Mouse (Mus musculus) macrophage (primary cell): ENCODE data around the gene Best2. TPM values are rescaled to one million over a fixed set of nuclear protein-coding genes. Genes with fewer than 3 reads are reported as not detected.

Experiments used
- H3K27ac ChIP-seq: fragments of 350-480 bp; formaldehyde crosslinking; 2 replicates; pipeline ENCODE4 v1.9.0; 2021
- H3K36me3 ChIP-seq: fragments of 350-480 bp; formaldehyde crosslinking; 2 replicates; pipeline ENCODE4 v1.9.0; 2021; ENCODE audit errors: inconsistent target
- H3K4me3 ChIP-seq: fragments of 350-480 bp; formaldehyde crosslinking; 2 replicates; pipeline ENCODE4 v1.9.0; 2021; ENCODE audit errors: inconsistent target
- H3K79me2 ChIP-seq: fragments of 350-480 bp; formaldehyde crosslinking; 2 replicates; pipeline ENCODE4 v1.9.0; 2021; ENCODE audit errors: inconsistent target
- WGBS: methylation state at CpG from one replicate; pipeline ENCODE4 v1.1.7; 2026; ENCODE audit warnings: inconsistent platforms; ENCODE audit not compliant: missing documents; 5-methylcytosine and 5-hydroxymethylcytosine counted together
- polyA plus RNA-seq: library from polyadenylated mRNA; stranded (reverse); fragments of 250-400 nt; gene quantifications from 3 replicates; pipeline ENCODE4 v1.2.4, GENCODE M21; 2018; ENCODE audit warnings: inconsistent platforms
- total RNA-seq, 78 experiments: library from RNA; depleted of rRNA; stranded (reverse); fragments of 250-400 nt; gene quantifications; 1 replicate in 9 of 78; 2 replicates in 24 of 78; 3 replicates in 43 of 78; 4 replicates in 2 of 78; pipeline ENCODE4 v1.2.4; 2018; ENCODE audit warnings: inconsistent platforms in 56 of 78

The Best2 gene
- not detected for total RNA-seq (2018; cell fraction: chromatin; rRNA removed)
- total RNA-seq (2018; cell fraction: cytosol; rRNA removed): not detected
- not detected for total RNA-seq (2018; cell fraction: nucleus; rRNA removed)
- polyA plus RNA-seq: not detected in 3 replicates

DNA sequence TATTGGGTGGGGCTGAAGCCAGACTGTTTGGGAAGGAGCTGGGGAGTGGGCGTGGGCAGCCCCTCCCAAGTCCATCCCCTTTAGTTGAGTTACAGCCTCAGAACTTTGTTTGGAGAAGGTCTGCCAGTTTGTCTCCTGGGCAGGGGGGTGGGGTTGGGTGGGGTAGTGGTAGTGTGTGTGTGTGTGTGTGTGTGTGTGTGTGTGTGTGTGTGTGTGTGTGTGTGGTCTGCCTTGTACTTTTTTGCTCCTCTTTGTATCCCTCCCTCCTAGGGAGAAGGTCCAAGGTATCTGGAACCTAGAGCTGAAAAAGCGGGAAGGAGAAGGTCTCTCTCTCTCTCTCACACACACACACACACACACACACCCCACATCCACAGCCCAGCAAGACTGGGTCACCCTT is at the start of gene Best2:
Gene Best2 (minus strand): TSS at position 101 of the 400 bp plus-strand sequence.
- Histone ChIP-seq H3K27ac (no peak within 1 kb of the TSS), H3K4me3 (no peak within 1 kb of the TSS), H3K36me3 (peaks cover 21% of the 10 kb centered on the region), H3K79me2 (no peaks in the 10 kb centered on the region)
- WGBS: 70% methylated on average over 1 of the region's 2 CpGs

- no peak overlapping the region for H3K4me3 ChIP-seq
- no peaks in the 10 kb centered on the region for H3K79me2 ChIP-seq
- H3K27ac ChIP-seq: no peak overlapping the region
- H3K36me3 ChIP-seq: no peaks in the 10 kb centered on the region; the same call in 1 of the 2 replicates
- WGBS: 100% methylated on average over 1 of the region's 4 CpGs
Observed at GRCm38 (mm10) chr8:85062603-85063002, 48.3 kb upstream of the Best2 start.

DNA sequence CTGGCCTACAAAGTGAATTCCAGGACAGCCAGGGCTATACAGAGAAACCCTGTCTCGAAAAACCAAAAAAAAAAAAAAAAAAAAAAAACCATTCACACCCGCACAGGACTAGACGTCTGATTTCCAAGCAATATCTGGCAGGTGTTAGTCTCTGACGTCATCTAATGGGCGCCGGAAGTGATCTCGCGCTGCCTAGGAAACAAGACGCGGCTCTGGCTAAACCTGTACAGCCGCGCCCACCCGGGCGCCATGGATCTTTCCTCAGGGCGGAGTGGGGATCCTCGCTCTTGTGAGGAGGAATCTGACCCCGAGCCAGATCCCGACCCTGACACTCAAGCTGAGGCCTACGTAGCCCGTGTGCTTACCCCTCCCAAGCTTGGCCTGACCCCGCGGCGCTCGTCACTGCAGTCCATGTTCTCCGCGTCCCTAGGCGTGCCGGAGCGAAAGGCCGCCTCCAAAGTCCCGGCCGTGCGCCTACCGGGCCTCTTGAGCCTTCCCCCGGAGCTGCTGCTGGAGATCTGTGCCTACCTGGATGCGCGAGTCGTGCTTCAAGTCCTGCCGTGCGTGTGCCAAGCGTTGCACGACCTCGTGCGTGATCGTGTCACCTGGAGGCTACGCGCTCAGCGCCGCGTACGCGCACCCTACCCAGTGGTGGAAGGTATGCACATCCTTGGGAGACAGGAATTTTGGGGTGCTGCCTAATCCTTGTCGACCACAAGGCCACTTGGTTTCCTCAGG is 45.7 kb upstream of the Best2 start, which contains the start of gene Fbxw9:
Gene Fbxw9 (plus strand): TSS at position 177 of the 738 bp plus-strand sequence.
- under 1% methylated on average over 50 of the region's 53 CpGs for WGBS
- no peak within 1 kb of the TSS for H3K27ac ChIP-seq
- H3K36me3 ChIP-seq: peaks cover 8% of the 10 kb centered on the region; the same call in 1 of the 2 replicates
- peak within 1 kb of the TSS; percentile 62 for H3K4me3 ChIP-seq
- no peaks in the 10 kb centered on the region for H3K79me2 ChIP-seq

- H3K27ac ChIP-seq: no peak overlapping the region
- no peak overlapping the region for H3K4me3 ChIP-seq
- H3K79me2 ChIP-seq: no peaks in the 10 kb centered on the region
- 80% methylated on average over 7 of the region's 7 CpGs for WGBS
- H3K36me3 ChIP-seq: peaks cover 31% of the 10 kb centered on the region
Observed at GRCm38 (mm10) chr8:85057367-85057766, 43.0 kb upstream of the Best2 start.

GRCm38 (mm10) chr8:85043619-85044018 is 29.3 kb upstream of the Best2 start:
- Histone ChIP-seq H3K79me2 (peaks cover 88% of the 10 kb centered on the region), H3K27ac (no peak overlapping the region), H3K36me3 (peaks cover 70% of the 10 kb centered on the region), H3K4me3 (no peak overlapping the region)
- 100% methylated on average over 6 of the region's 6 CpGs for WGBS

- peak overlapping the region; percentile 90 for H3K4me3 ChIP-seq
- WGBS: under 1% methylated on average over 56 of the region's 57 CpGs
- peaks cover 68% of the 10 kb centered on the region for H3K79me2 ChIP-seq
- H3K27ac ChIP-seq: peak overlapping the region; percentile 83
- peaks cover 17% of the 10 kb centered on the region for H3K36me3 ChIP-seq
Observed at GRCm38 (mm10) chr8:85037681-85038531, 23.6 kb upstream of the Best2 start.

DNA sequence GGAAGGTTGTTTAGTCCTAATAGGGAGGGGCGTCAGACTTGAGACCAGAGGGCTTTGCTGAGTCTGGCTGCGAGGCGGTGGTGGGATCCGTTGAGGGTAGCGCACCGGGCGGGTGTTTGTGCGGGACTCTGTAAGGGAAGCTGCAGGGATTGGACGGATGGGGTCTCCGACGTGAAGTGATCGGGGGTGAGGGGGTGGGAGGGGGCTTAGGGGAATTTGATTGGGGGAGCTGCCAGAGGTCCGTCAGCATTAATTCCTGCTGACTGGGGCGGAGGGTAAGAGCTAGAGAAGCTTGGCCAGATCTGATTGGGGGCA is 23.0 kb upstream of the Best2 start:
- WGBS: 0% methylated on average over 7 of the region's 14 CpGs
- H3K79me2 ChIP-seq: peaks cover 68% of the 10 kb centered on the region
- peak overlapping the region; percentile 90 for H3K4me3 ChIP-seq
- H3K36me3 ChIP-seq: peaks cover 23% of the 10 kb centered on the region
- peak overlapping the region; percentile 83 for H3K27ac ChIP-seq

DNA sequence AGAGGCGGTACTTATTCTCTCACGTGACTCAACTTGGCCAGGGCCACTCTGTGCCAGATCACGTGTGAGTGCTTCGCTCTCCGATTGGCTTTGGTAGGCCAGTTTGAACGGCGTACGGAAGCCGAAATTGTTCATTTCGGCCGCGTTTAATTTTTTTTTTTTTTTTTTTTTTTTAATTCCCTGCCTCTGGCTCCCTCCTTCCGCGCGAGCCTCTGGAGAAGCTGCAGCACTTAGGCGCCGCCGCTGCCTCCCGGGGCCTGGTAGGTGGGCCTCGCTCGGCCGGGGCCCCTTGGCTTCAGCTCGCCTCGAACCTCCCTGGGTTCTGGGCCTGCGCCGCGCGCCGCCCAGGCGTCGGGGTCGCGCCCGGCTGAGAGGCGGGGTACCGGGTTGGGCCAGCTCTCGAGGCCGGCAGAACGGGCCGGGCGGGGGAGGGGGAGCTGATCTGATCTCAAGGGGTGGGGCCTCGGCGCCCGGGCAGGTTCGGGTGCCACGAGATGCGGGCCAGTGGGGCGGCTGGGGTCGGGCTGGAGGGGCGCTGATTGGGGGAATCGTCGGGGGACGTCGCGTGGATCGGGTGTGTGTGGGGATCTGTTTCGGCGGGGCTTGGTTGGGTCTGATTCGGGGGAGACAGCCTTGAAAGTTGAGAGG is 22.5 kb upstream of the Best2 start, which contains the start of gene Tnpo2:
Gene Tnpo2 (plus strand): TSS at position 198 of the 648 bp plus-strand sequence.
- Histone ChIP-seq H3K4me3 (peak within 1 kb of the TSS; percentile 90), H3K79me2 (peaks cover 68% of the 10 kb centered on the region), H3K27ac (peak within 1 kb of the TSS; percentile 83), H3K36me3 (peaks cover 27% of the 10 kb centered on the region)
- under 1% methylated on average over 50 of the region's 59 CpGs for WGBS

DNA sequence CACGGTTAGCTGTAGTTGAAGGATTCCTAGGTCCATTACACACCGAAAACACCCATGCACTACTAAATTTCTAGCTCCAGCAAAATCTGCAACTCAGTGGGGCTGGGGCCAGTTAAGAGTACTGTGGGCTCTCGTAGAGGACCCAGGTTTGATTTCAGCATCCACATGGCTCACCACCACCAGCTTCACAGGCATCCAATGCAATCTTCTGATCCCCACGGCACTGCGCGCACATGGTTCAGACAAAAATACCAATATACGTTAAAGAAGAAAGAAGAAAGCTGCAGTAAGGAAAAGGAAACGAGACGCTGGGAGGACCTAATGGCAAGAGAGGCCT is 22.0 kb upstream of the Best2 start:
- peak overlapping the region; percentile 78 for H3K27ac ChIP-seq
- peaks cover 68% of the 10 kb centered on the region for H3K79me2 ChIP-seq
- H3K4me3 ChIP-seq: peak overlapping the region; percentile 71
- H3K36me3 ChIP-seq: peaks cover 31% of the 10 kb centered on the region
- 2% methylated on average over 9 of the region's 9 CpGs for WGBS

GRCm38 (mm10) chr8:85035728-85036310 is 21.5 kb upstream of the Best2 start:
- peaks cover 68% of the 10 kb centered on the region for H3K79me2 ChIP-seq
- H3K36me3 ChIP-seq: peaks cover 29% of the 10 kb centered on the region
- 1% methylated on average over 15 of the region's 15 CpGs for WGBS
- peak overlapping the region; percentile 71 for H3K4me3 ChIP-seq
- peak overlapping the region; percentile 78 for H3K27ac ChIP-seq

DNA sequence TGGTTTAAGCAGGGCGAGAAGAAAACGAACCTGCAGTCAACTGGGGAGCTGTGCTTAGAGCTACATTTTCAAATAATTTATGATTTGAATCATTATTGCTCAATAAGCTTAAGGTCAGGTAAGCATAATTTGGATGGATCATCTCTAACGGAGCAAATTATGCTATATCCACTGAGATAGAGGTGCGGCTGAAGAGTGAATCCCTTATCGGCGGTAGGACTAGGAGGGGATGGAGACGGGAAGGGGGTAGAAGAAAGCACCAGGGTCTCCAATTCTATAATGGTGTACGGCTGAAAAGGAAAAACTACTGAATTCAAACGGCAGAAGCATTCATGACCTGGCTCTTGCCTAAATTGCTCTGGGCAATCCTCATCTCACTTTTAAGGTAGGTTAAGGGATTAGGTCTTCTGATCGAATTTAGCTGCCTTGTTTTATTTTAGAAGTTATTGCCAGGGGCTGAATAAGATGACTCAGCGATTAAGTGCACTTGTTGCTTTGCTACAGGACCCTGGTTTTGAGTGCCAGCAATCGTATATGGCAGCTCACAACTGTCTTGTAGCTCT is 20.9 kb upstream of the Best2 start:
- H3K36me3 ChIP-seq: peaks cover 28% of the 10 kb centered on the region
- H3K27ac ChIP-seq: peak overlapping the region; percentile 78
- H3K4me3 ChIP-seq: peak overlapping the region; percentile 71
- 5% methylated on average over 12 of the region's 12 CpGs for WGBS
- peaks cover 68% of the 10 kb centered on the region for H3K79me2 ChIP-seq

DNA sequence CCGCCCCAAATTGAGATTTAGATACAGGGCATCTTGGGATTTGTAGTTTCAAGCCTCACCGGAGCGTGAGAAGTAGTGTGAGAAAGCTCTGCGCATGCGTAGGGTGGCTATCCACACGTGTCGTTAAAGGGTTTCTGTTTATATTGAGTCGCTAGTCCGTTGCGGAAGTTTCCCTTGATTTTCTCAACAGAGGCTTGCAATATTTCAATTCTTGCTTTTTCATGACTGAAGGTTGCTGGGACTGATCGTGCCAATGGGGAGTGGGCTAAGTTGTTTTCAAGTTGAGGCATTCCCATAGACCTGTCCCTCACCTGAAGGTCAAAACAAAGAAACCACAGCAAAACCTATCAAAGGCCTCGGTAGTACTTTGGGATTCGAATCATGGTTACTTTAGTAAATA is 20.4 kb upstream of the Best2 start:
- H3K4me3 ChIP-seq: peak overlapping the region; percentile 71; the same call in 1 of the 2 replicates
- H3K79me2 ChIP-seq: peaks cover 68% of the 10 kb centered on the region
- 3% methylated on average over 12 of the region's 13 CpGs for WGBS
- H3K36me3 ChIP-seq: peaks cover 31% of the 10 kb centered on the region
- peak overlapping the region; percentile 78 for H3K27ac ChIP-seq

DNA sequence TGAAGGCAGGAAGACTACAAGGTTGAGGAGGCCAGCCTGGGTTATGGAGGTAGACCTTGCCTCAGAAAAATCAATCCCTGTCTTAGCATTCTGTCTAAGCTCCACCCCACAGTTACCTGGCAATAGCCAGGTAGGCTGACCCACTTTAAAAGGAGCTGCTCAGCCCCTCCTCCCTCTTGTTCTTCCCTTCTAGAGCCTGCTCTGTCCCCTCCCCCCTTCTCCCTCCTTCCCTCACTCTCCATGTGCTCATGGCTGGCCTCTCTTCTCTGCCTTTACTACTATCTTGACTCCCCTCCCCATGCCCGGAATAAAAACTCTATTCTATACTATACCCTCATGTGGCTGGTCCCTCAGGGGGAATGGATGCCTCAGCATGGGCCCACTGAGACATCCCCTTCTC is 19.5 kb upstream of the Best2 start:
- WGBS: 80% methylated on average over 1 of the region's 1 CpGs
- no peak overlapping the region for H3K27ac ChIP-seq
- peaks cover 34% of the 10 kb centered on the region for H3K36me3 ChIP-seq
- H3K79me2 ChIP-seq: peaks cover 68% of the 10 kb centered on the region
- no peak overlapping the region for H3K4me3 ChIP-seq
